8 mouse cellular contexts compared by ENCODE assay signal in genomic region chr10:94515583-94515982, GRCm38 (mm10).
DNase-seq lines count a peak whose midpoint lies in the region; ATAC-seq and TF ChIP-seq lines count a peak whose summit lies in the region.

No protein-coding gene starts in this region.

- peak overlapping the region; percentile 65 for H3K27ac ChIP-seq in lung, embryonic 15.5 days
- H3K27ac ChIP-seq in embryonic facial prominence, embryonic 15.5 days (replicated peaks) = peak overlapping the region; percentile 85; the same call in 1 of the 2 replicates
- H3K27ac ChIP-seq in intestine, postnatal 0 days (ENCODE audit: low read depth, low read length) = no peak overlapping the region
- H3K27ac ChIP-seq in neural tube, embryonic 14.5 days (ENCODE audit: low read depth, low read length) = peak overlapping the region; percentile 76

- TF ChIP-seq CTCF in intestine, postnatal 0 days (IDR thresholded peaks at IDR 0.05; ENCODE audit: low read depth) = no peak

- peak overlapping the region; percentile 96 for H3K4me2 ChIP-seq in lung, embryonic 15.5 days
- H3K4me2 ChIP-seq in embryonic facial prominence, embryonic 15.5 days (replicated peaks) = peak overlapping the region; percentile 87
- peak overlapping the region; percentile 96 for H3K4me2 ChIP-seq in intestine, postnatal 0 days (replicated peaks; ENCODE audit: low read depth)
- peak overlapping the region; percentile 93 for H3K4me2 ChIP-seq in neural tube, embryonic 14.5 days (ENCODE audit: low read depth, low read length)

- H3K4me3 ChIP-seq in lung, embryonic 15.5 days = peak overlapping the region; percentile 77
- peak overlapping the region; percentile 73 for H3K4me3 ChIP-seq in embryonic facial prominence, embryonic 15.5 days (replicated peaks)
- H3K4me3 ChIP-seq in intestine, postnatal 0 days (ENCODE audit: low read depth, low read length) = peak overlapping the region; percentile 86
- peak overlapping the region; percentile 76 for H3K4me3 ChIP-seq in neural tube, embryonic 14.5 days (ENCODE audit: low read depth, low read length)

- H3K9me3 ChIP-seq in lung, embryonic 15.5 days = no peaks in the 10 kb centered on the region
- H3K9me3 ChIP-seq in embryonic facial prominence, embryonic 15.5 days (replicated peaks) = no peaks in the 10 kb centered on the region
- H3K9me3 ChIP-seq in intestine, postnatal 0 days (ENCODE audit: control insufficient read depth) = no peaks in the 10 kb centered on the region
- no peaks in the 10 kb centered on the region for H3K9me3 ChIP-seq in neural tube, embryonic 14.5 days (ENCODE audit: control insufficient read depth, low read length)

- peak overlapping the region; percentile 67 for H3K9ac ChIP-seq in lung, embryonic 15.5 days
- peak overlapping the region; percentile 63 for H3K9ac ChIP-seq in embryonic facial prominence, embryonic 15.5 days
- peak overlapping the region; percentile 75 for H3K9ac ChIP-seq in intestine, postnatal 0 days (ENCODE audit: low read depth, low read length)
- H3K9ac ChIP-seq in neural tube, embryonic 14.5 days (replicated peaks; ENCODE audit: low read depth, low read length) = peak overlapping the region; percentile 79

- peaks cover 17% of the 10 kb centered on the region; the same call in 1 of the 2 replicates for H3K27me3 ChIP-seq in lung, embryonic 15.5 days
- peaks cover 13% of the 10 kb centered on the region; the same call in 1 of the 2 replicates for H3K27me3 ChIP-seq in embryonic facial prominence, embryonic 15.5 days
- no peaks in the 10 kb centered on the region for H3K27me3 ChIP-seq in intestine, postnatal 0 days (replicated peaks; ENCODE audit: control insufficient read depth, insufficient read depth, low read length)
- no peaks in the 10 kb centered on the region for H3K27me3 ChIP-seq in neural tube, embryonic 14.5 days (ENCODE audit: control insufficient read depth, insufficient read depth, low read length)

- 4% methylated on average over 10 of the region's 10 CpGs for WGBS in lung, embryonic 15.5 days
- WGBS in embryonic facial prominence, embryonic 15.5 days = 2% methylated on average over 10 of the region's 10 CpGs
- WGBS in intestine, postnatal 0 days = 6% methylated on average over 10 of the region's 10 CpGs
- 3% methylated on average over 10 of the region's 10 CpGs for WGBS in neural tube, embryonic 14.5 days

- H3K4me1 ChIP-seq in lung, embryonic 15.5 days = peaks cover 15% of the 10 kb centered on the region
- peaks cover 33% of the 10 kb centered on the region for H3K4me1 ChIP-seq in embryonic facial prominence, embryonic 15.5 days
- no peaks in the 10 kb centered on the region for H3K4me1 ChIP-seq in intestine, postnatal 0 days (replicated peaks; ENCODE audit: control insufficient read depth, insufficient read depth, low read length)
- H3K4me1 ChIP-seq in neural tube, embryonic 14.5 days (ENCODE audit: control insufficient read depth, insufficient read depth, low read length) = peaks cover 11% of the 10 kb centered on the region; the same call in 1 of the 2 replicates

- DNase-seq in lung, postnatal 25 days (ENCODE audit: low spot score) = no peak
- DNase-seq in gastrocnemius, postnatal 14 days = no peak
- no peak for DNase-seq in right cerebral cortex, postnatal 14 days

- intact Hi-C loops in gastrocnemius, postnatal 14 days (cut with DNase I; ENCODE audit: low total_unique reads) = loop anchor here (10.0 kb wide), 1 partner anchor 51 kb away; no protein-coding TSS in a partner anchor

- H3K36me3 ChIP-seq in lung, embryonic 15.5 days = no peaks in the 10 kb centered on the region
- H3K36me3 ChIP-seq in embryonic facial prominence, embryonic 15.5 days = no peaks in the 10 kb centered on the region
- H3K36me3 ChIP-seq in intestine, postnatal 0 days (ENCODE audit: control insufficient read depth, insufficient read depth) = no peaks in the 10 kb centered on the region
- H3K36me3 ChIP-seq in neural tube, embryonic 14.5 days (ENCODE audit: control insufficient read depth, insufficient read depth, low read length) = no peaks in the 10 kb centered on the region

- no peak; the same call in 1 of the 2 replicates for ATAC-seq in lung, embryonic 15.5 days (ENCODE audit: borderline replicate concordance, extremely low read depth, low FRiP score, low TSS enrichment)
- ATAC-seq in embryonic facial prominence, embryonic 15.5 days (ENCODE audit: insufficient number of reproducible peaks, low FRiP score, low TSS enrichment, low read depth) = no peak
- no peak; the same call in 1 of the 2 replicates for ATAC-seq in intestine, postnatal 0 days
- ATAC-seq in neural tube, embryonic 14.5 days (ENCODE audit: low read depth) = no peak
- ATAC-seq in frontal cortex, adult (ENCODE audit: low TSS enrichment) = no peak
